Mouse (Mus musculus): Measurements from ENCODE around the gene Tesmin. TPM values are rescaled to one million over a fixed set of nuclear protein-coding genes. Genes with fewer than 3 reads are reported as not detected.
A peak's percentile ranks its signal among the peaks of the same experiment; 100 is the strongest.

Tesmin gene
- polyA plus RNA-seq, 1 experiment from 2014 or later = 0.39 TPM

- no peak overlapping the region for H3K4me3 ChIP-seq (replicated peaks)
- WGBS = 90% methylated on average over 4 of the region's 4 CpGs
- no peak overlapping the region for H3K4me2 ChIP-seq
- no peaks in the 10 kb centered on the region for H3K4me1 ChIP-seq
- H3K27ac ChIP-seq = no peak overlapping the region
- H3K9ac ChIP-seq = no peak overlapping the region
- no peaks in the 10 kb centered on the region for H3K36me3 ChIP-seq
- H3K27me3 ChIP-seq (replicated peaks) = no peaks in the 10 kb centered on the region
- no peaks in the 10 kb centered on the region for H3K9me3 ChIP-seq
- ATAC-seq (ENCODE audit: insufficient read depth, low FRiP score, low read depth) = no peak
Measured at GRCm38 (mm10) chr19:3400057-3400456, 11.4 kb downstream of the Tesmin start.

GRCm38 (mm10) chr19:3401504-3401903, 12.8 kb downstream of the Tesmin start:
- no peak overlapping the region for H3K4me2 ChIP-seq
- no peak overlapping the region for H3K9ac ChIP-seq
- 87% methylated on average over 7 of the region's 7 CpGs for WGBS
- H3K4me3 ChIP-seq (replicated peaks) = no peak overlapping the region
- H3K27me3 ChIP-seq (replicated peaks) = no peaks in the 10 kb centered on the region
- H3K9me3 ChIP-seq = no peaks in the 10 kb centered on the region
- ATAC-seq (ENCODE audit: insufficient read depth, low FRiP score, low read depth) = no peak
- H3K27ac ChIP-seq = no peak overlapping the region
- no peaks in the 10 kb centered on the region for H3K4me1 ChIP-seq
- H3K36me3 ChIP-seq = no peaks in the 10 kb centered on the region

- ATAC-seq (ENCODE audit: insufficient read depth, low FRiP score, low read depth) = no peak
- no peaks in the 10 kb centered on the region for H3K9me3 ChIP-seq
- H3K9ac ChIP-seq = no peak overlapping the region
- no peaks in the 10 kb centered on the region for H3K4me1 ChIP-seq
- WGBS = 53% methylated on average over 7 of the region's 7 CpGs
- no peak overlapping the region for H3K27ac ChIP-seq
- H3K36me3 ChIP-seq = no peaks in the 10 kb centered on the region
- no peaks in the 10 kb centered on the region for H3K27me3 ChIP-seq (replicated peaks)
- no peak overlapping the region for H3K4me3 ChIP-seq (replicated peaks)
- H3K4me2 ChIP-seq = no peak overlapping the region
Measured at GRCm38 (mm10) chr19:3401943-3402342, 13.3 kb downstream of the Tesmin start.

- H3K9ac ChIP-seq = no peak overlapping the region
- no peak overlapping the region for H3K4me2 ChIP-seq
- no peaks in the 10 kb centered on the region for H3K9me3 ChIP-seq
- H3K4me1 ChIP-seq = no peaks in the 10 kb centered on the region
- no peak for ATAC-seq (ENCODE audit: insufficient read depth, low FRiP score, low read depth)
- no peak overlapping the region for H3K4me3 ChIP-seq (replicated peaks)
- H3K27ac ChIP-seq = no peak overlapping the region
- H3K27me3 ChIP-seq (replicated peaks) = no peaks in the 10 kb centered on the region
- 78% methylated on average over 6 of the region's 6 CpGs for WGBS
- no peaks in the 10 kb centered on the region for H3K36me3 ChIP-seq
Measured at GRCm38 (mm10) chr19:3402390-3402789, 13.7 kb downstream of the Tesmin start.

- H3K36me3 ChIP-seq = no peaks in the 10 kb centered on the region
- H3K4me3 ChIP-seq (replicated peaks) = no peak overlapping the region
- ATAC-seq (ENCODE audit: insufficient read depth, low FRiP score, low read depth) = no peak
- H3K9me3 ChIP-seq = no peaks in the 10 kb centered on the region
- 82% methylated on average over 7 of the region's 7 CpGs for WGBS
- no peak overlapping the region for H3K9ac ChIP-seq
- no peak overlapping the region for H3K4me2 ChIP-seq
- no peaks in the 10 kb centered on the region for H3K27me3 ChIP-seq (replicated peaks)
- H3K27ac ChIP-seq = no peak overlapping the region
- H3K4me1 ChIP-seq = no peaks in the 10 kb centered on the region
Measured at GRCm38 (mm10) chr19:3404030-3404429, 15.4 kb downstream of the Tesmin start.

- Histone ChIP-seq H3K9ac (no peak overlapping the region), H3K4me2 (no peak overlapping the region), H3K4me3 (replicated peaks) (no peak overlapping the region), H3K9me3 (no peaks in the 10 kb centered on the region), H3K36me3 (no peaks in the 10 kb centered on the region), H3K4me1 (no peaks in the 10 kb centered on the region), H3K27ac (no peak overlapping the region), H3K27me3 (replicated peaks) (no peaks in the 10 kb centered on the region)
- WGBS = 59% methylated on average over 1 of the region's 1 CpGs
- ATAC-seq (ENCODE audit: insufficient read depth, low FRiP score, low read depth) = no peak
Measured at GRCm38 (mm10) chr19:3405531-3406281, 17.0 kb downstream of the Tesmin start.

- no peak for ATAC-seq (ENCODE audit: insufficient read depth, low FRiP score, low read depth)
- peak within 1 kb of the TSS; percentile 64 for H3K4me2 ChIP-seq
- H3K27me3 ChIP-seq (replicated peaks) = peaks cover 29% of the 10 kb centered on the region
- H3K4me1 ChIP-seq = peaks cover 9% of the 10 kb centered on the region; the same call in 1 of the 2 replicates
- H3K9me3 ChIP-seq = no peaks in the 10 kb centered on the region
- H3K36me3 ChIP-seq = no peaks in the 10 kb centered on the region
- H3K4me3 ChIP-seq (replicated peaks) = peak within 1 kb of the TSS; percentile 36
- H3K9ac ChIP-seq = no peak within 1 kb of the TSS
- 2% methylated on average over 36 of the region's 37 CpGs for WGBS
- H3K27ac ChIP-seq = no peak within 1 kb of the TSS
Measured at GRCm38 (mm10) chr19:3414268-3414733, 25.6 kb downstream of the Tesmin start, which contains the start of gene Gal. Gene Gal, minus strand, starts transcription at chr19:3414544.

GRCm38 (mm10) chr19:3419251-3419650, 30.6 kb downstream of the Tesmin start:
- Histone ChIP-seq H3K4me3 (replicated peaks) (no peak overlapping the region), H3K27me3 (replicated peaks) (peaks cover 12% of the 10 kb centered on the region; the same call in 1 of the 2 replicates), H3K27ac (no peak overlapping the region), H3K9me3 (no peaks in the 10 kb centered on the region), H3K36me3 (no peaks in the 10 kb centered on the region), H3K4me1 (peaks cover 5% of the 10 kb centered on the region; the same call in 1 of the 2 replicates), H3K9ac (no peak overlapping the region), H3K4me2 (no peak overlapping the region)
- 41% methylated on average over 5 of the region's 5 CpGs for WGBS
- ATAC-seq (ENCODE audit: insufficient read depth, low FRiP score, low read depth) = peak; percentile 23; the same call in 1 of the 2 replicates

- H3K4me3 ChIP-seq (replicated peaks) = no peak overlapping the region
- no peak overlapping the region for H3K27ac ChIP-seq
- H3K9ac ChIP-seq = no peak overlapping the region
- no peak overlapping the region for H3K4me2 ChIP-seq
- ATAC-seq (ENCODE audit: insufficient read depth, low FRiP score, low read depth) = no peak
- no peaks in the 10 kb centered on the region for H3K4me1 ChIP-seq
- no peaks in the 10 kb centered on the region for H3K36me3 ChIP-seq
- 75% methylated on average over 6 of the region's 6 CpGs for WGBS
- H3K27me3 ChIP-seq (replicated peaks) = no peaks in the 10 kb centered on the region
- no peaks in the 10 kb centered on the region for H3K9me3 ChIP-seq
Measured at GRCm38 (mm10) chr19:3422488-3422887, 33.8 kb downstream of the Tesmin start.

GRCm38 (mm10) chr19:3422981-3423380, 34.3 kb downstream of the Tesmin start:
- H3K36me3 ChIP-seq = no peaks in the 10 kb centered on the region
- H3K27me3 ChIP-seq (replicated peaks) = no peaks in the 10 kb centered on the region
- no peak overlapping the region for H3K27ac ChIP-seq
- no peak overlapping the region for H3K4me2 ChIP-seq
- no peak for ATAC-seq (ENCODE audit: insufficient read depth, low FRiP score, low read depth)
- no peaks in the 10 kb centered on the region for H3K9me3 ChIP-seq
- no peaks in the 10 kb centered on the region for H3K4me1 ChIP-seq
- no peak overlapping the region for H3K4me3 ChIP-seq (replicated peaks)
- WGBS = 55% methylated on average over 4 of the region's 4 CpGs
- H3K9ac ChIP-seq = no peak overlapping the region

GRCm38 (mm10) chr19:3424214-3424613, 35.6 kb downstream of the Tesmin start:
- Histone ChIP-seq H3K27me3 (replicated peaks) (no peaks in the 10 kb centered on the region), H3K27ac (no peak overlapping the region), H3K9me3 (no peaks in the 10 kb centered on the region), H3K36me3 (no peaks in the 10 kb centered on the region), H3K4me2 (no peak overlapping the region), H3K4me3 (replicated peaks) (no peak overlapping the region), H3K9ac (no peak overlapping the region), H3K4me1 (no peaks in the 10 kb centered on the region)
- 62% methylated on average over 2 of the region's 2 CpGs for WGBS
- no peak for ATAC-seq (ENCODE audit: insufficient read depth, low FRiP score, low read depth)

- no peaks in the 10 kb centered on the region for H3K36me3 ChIP-seq
- H3K4me1 ChIP-seq = no peaks in the 10 kb centered on the region
- no peaks in the 10 kb centered on the region for H3K27me3 ChIP-seq (replicated peaks)
- no peak overlapping the region for H3K27ac ChIP-seq
- H3K9ac ChIP-seq = no peak overlapping the region
- H3K4me2 ChIP-seq = no peak overlapping the region
- WGBS = 74% methylated on average over 15 of the region's 15 CpGs
- no peak overlapping the region for H3K4me3 ChIP-seq (replicated peaks)
- no peak for ATAC-seq (ENCODE audit: insufficient read depth, low FRiP score, low read depth)
- H3K9me3 ChIP-seq = no peaks in the 10 kb centered on the region
Measured at GRCm38 (mm10) chr19:3428057-3428830, 39.6 kb downstream of the Tesmin start.

Measured in stomach, embryonic 15.5 days (tissue).